Mouse (Mus musculus): ENCODE measurements at regions not wholly inside any gene's neighbourhood (a gene's known extent, or its start where the extent isn't known, plus 50 kb on each side); places are given as distances from the start of the nearest gene placed in this dataset.
A peak's percentile ranks its signal among the peaks of the same experiment; 100 is the strongest.

DNA sequence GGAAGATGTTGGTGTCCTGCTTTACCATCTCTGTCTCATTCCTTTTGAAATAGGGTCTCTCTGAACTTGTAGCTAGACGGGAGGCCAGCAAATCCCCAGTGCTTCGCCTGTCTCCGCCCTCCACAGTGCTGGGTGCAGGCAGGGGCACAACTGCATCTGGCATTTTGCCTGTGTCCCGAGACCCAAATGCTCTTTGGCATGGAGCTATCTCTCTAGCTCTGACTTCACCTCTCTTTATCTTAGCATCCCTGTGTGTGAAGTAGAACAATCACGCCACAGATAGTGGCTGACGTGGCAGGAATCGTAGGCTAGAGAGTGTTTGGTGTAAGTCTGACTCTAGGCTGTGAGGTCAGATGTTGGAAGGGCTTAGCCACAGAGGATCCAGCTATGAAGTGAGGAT is 53.2 kb upstream of the Neurl1b start:
- no peak for TF ChIP-seq EP300 (IDR thresholded peaks at IDR 0.05)
- no peak for TF ChIP-seq CTCF (IDR thresholded peaks at IDR 0.05)
- H3K27ac ChIP-seq (ENCODE audit: low read length) = no peak overlapping the region
- H3K4me3 ChIP-seq (ENCODE audit: low read depth, low read length) = no peak overlapping the region
- no peak overlapping the region for H3K4me2 ChIP-seq (replicated peaks; ENCODE audit: low read depth, low read length)
- H3K9me3 ChIP-seq (ENCODE audit: low read length) = no peaks in the 10 kb centered on the region
- DNase-seq (ENCODE audit: low spot score) (no peak), ATAC-seq (no peak)
- 45% methylated on average over 7 of the region's 7 CpGs for WGBS
- H3K36me3 ChIP-seq (ENCODE audit: insufficient read depth, low read length) = no peaks in the 10 kb centered on the region
- H3K27me3 ChIP-seq (replicated peaks; ENCODE audit: insufficient read depth, low read length) = no peaks in the 10 kb centered on the region
- peaks cover 12% of the 10 kb centered on the region; the same call in 1 of the 2 replicates for H3K4me1 ChIP-seq (ENCODE audit: insufficient read depth, low read depth, low read length)
- H3K9ac ChIP-seq (replicated peaks; ENCODE audit: low read depth) = no peak overlapping the region

DNA sequence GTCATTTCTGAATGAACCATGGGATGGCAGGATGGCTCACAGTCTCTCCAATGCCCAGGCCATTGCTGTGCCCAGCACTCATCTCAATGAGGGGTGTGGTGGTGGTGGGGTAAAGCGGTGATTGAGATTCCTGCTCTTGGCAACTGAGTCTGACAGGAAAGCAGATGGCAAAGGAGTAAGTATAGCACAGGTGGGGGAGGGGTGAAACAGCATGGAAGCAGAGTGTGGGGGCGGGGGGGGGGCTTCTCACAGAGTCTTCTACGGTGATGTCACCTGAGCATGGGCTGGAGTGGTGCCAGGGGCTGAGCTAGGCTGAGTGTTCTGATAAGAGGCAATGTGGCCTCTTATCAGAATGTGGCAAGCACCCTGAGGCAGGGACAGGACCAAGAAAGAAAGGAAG is 52.6 kb upstream of the Neurl1b start:
- no peak overlapping the region for H3K27ac ChIP-seq (ENCODE audit: low read length)
- H3K9ac ChIP-seq (replicated peaks; ENCODE audit: low read depth) = no peak overlapping the region
- H3K4me3 ChIP-seq (ENCODE audit: low read depth, low read length) = no peak overlapping the region
- ATAC-seq = no peak
- TF ChIP-seq EP300 (IDR thresholded peaks at IDR 0.05) (no peak), CTCF (IDR thresholded peaks at IDR 0.05) (no peak)
- H3K27me3 ChIP-seq (replicated peaks; ENCODE audit: insufficient read depth, low read length) = no peaks in the 10 kb centered on the region
- no peaks in the 10 kb centered on the region for H3K36me3 ChIP-seq (ENCODE audit: insufficient read depth, low read length)
- DNase-seq (ENCODE audit: low spot score) = peak; percentile 44
- H3K4me1 ChIP-seq (ENCODE audit: insufficient read depth, low read depth, low read length) = peaks cover 15% of the 10 kb centered on the region; the same call in 1 of the 2 replicates
- H3K4me2 ChIP-seq (replicated peaks; ENCODE audit: low read depth, low read length) = no peak overlapping the region
- 29% methylated on average over 2 of the region's 3 CpGs for WGBS
- no peaks in the 10 kb centered on the region for H3K9me3 ChIP-seq (ENCODE audit: low read length)

DNA sequence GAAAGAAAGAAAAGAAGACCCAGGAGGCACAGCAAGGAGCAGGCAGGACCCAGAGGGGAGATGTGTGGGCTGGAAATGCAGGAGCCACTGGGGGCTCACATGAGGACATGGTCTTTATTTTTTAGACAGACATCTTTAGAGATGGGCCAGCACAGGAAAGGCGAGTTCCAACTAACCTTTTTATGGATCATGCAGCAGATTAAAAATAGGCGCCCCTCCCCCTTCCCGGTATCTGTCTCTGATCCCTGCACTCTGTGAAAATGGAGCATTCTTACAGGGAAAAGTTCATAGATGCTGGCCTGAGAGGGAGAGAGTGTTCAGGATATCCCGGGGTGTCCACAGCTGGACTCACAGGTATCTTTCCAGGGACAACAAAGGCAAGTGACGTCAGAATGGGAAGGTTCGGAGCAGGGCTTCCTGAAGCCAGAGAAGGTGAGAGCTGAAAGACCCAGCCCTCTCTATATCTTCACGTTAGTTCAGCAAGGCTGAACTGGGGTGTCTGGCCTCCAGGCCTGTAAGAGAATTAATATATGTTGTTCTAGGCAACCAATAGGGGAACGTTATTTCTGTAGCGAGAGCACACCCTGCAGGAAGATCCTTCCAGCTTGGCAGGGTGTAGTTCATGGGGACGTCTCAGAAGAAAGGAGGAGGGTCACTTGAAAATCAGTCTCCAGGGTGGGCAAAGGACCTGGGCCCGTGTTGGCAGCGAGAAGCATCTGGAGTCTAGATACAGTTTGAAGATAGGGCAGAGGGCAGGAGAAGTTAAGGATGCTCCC is 51.9 kb upstream of the Neurl1b start:
- no peak overlapping the region for H3K4me3 ChIP-seq (ENCODE audit: low read depth, low read length)
- no peaks in the 10 kb centered on the region for H3K27me3 ChIP-seq (replicated peaks; ENCODE audit: insufficient read depth, low read length)
- H3K4me1 ChIP-seq (ENCODE audit: insufficient read depth, low read depth, low read length) = peaks cover 20% of the 10 kb centered on the region; the same call in 1 of the 2 replicates
- DNase-seq (ENCODE audit: low spot score) = no peak
- WGBS = 41% methylated on average over 12 of the region's 12 CpGs
- 0 out of 2 replicates have a peak, but pooled peaks have one; percentile 18 for ATAC-seq
- no peaks in the 10 kb centered on the region for H3K9me3 ChIP-seq (ENCODE audit: low read length)
- H3K9ac ChIP-seq (replicated peaks; ENCODE audit: low read depth) = no peak overlapping the region
- H3K36me3 ChIP-seq (ENCODE audit: insufficient read depth, low read length) = no peaks in the 10 kb centered on the region
- H3K4me2 ChIP-seq (replicated peaks; ENCODE audit: low read depth, low read length) = no peak overlapping the region
- H3K27ac ChIP-seq (ENCODE audit: low read length) = no peak overlapping the region
- TF ChIP-seq CTCF (IDR thresholded peaks at IDR 0.05) (peak; percentile 50), EP300 (IDR thresholded peaks at IDR 0.05) (no peak)

DNA sequence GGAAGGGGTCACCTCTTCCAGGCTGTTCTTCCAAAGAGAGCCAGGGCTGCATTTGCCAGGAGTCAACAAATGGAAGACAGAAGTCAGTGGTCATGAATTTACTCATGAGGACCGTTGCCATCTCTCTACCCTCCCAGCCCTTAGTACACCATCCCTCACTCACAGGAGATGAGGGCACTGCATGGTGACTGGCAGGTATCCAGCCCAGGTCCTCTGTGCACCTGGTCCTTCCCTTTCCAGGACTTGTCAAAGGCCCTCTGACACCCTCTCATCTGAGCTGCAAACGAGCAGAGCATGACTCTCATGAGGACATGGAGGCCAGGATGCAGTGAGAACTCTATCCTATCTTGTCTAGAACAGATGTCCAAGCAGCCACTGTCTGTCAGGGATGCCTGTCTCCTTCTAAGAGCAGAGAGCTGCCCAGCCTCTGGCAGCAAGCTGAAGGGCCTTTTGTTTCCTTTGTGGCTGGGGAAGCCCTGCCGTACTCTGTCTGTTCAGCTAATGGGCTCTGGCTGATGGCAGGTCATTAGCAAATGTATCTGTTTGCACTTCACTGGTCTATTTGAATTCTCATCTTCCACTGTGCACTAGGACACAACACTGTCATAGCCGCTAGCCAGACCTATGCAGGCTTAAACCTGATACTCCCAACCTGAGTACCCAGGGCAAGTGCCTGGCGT is 50.6 kb upstream of the Neurl1b start:
- no peak for TF ChIP-seq EP300 (IDR thresholded peaks at IDR 0.05)
- TF ChIP-seq CTCF (IDR thresholded peaks at IDR 0.05) = no peak

More for the DNA sequence above, 50.6 kb upstream of the Neurl1b start:
- 71% methylated on average over 5 of the region's 5 CpGs for WGBS
- ATAC-seq (no peak), DNase-seq (ENCODE audit: low spot score) (no peak)
- Histone ChIP-seq H3K4me3 (ENCODE audit: low read depth, low read length) (no peak overlapping the region), H3K9me3 (ENCODE audit: low read length) (no peaks in the 10 kb centered on the region), H3K9ac (replicated peaks; ENCODE audit: low read depth) (no peak overlapping the region), H3K36me3 (ENCODE audit: insufficient read depth, low read length) (no peaks in the 10 kb centered on the region), H3K4me1 (ENCODE audit: insufficient read depth, low read depth, low read length) (peaks cover 19% of the 10 kb centered on the region; the same call in 1 of the 2 replicates), H3K4me2 (replicated peaks; ENCODE audit: low read depth, low read length) (no peak overlapping the region), H3K27ac (ENCODE audit: low read length) (no peak overlapping the region), H3K27me3 (replicated peaks; ENCODE audit: insufficient read depth, low read length) (no peaks in the 10 kb centered on the region)
